Mouse (Mus musculus): Measurements from ENCODE around the gene Adam19. TPM values are rescaled to one million over a fixed set of nuclear protein-coding genes. Genes with fewer than 3 reads are reported as not detected.

Adam19 gene
- polyA plus RNA-seq, 1 experiment, result 17.6 TPM

- 24% methylated on average over 3 of the region's 3 CpGs for WGBS
- no peak overlapping the region for H3K4me3 ChIP-seq (replicated peaks; ENCODE audit: control insufficient read depth, low read depth, low read length)
- no peak for TF ChIP-seq CTCF (IDR thresholded peaks at IDR 0.05; ENCODE audit: control insufficient read depth, insufficient read depth, low read length)
- TF ChIP-seq POLR2A (IDR thresholded peaks at IDR 0.05; ENCODE audit: borderline replicate concordance, control insufficient read depth, low read depth, low read length), result no peak
- peaks cover 4% of the 10 kb centered on the region; the same call in 1 of the 2 replicates for H3K4me1 ChIP-seq (ENCODE audit: control insufficient read depth, insufficient read depth, low read length)
- peak overlapping the region; percentile 42; the same call in 1 of the 2 replicates for H3K27ac ChIP-seq (ENCODE audit: control insufficient read depth, insufficient read depth, low read depth, low read length, poor library complexity)
Measured at GRCm38 (mm10) chr11:46083405-46083804, 27.6 kb downstream of the Adam19 start.

- Histone ChIP-seq H3K4me3 (replicated peaks; ENCODE audit: control insufficient read depth, low read depth, low read length) (no peak overlapping the region), H3K4me1 (ENCODE audit: control insufficient read depth, insufficient read depth, low read length) (peaks cover 4% of the 10 kb centered on the region; the same call in 1 of the 2 replicates), H3K27ac (ENCODE audit: control insufficient read depth, insufficient read depth, low read depth, low read length, poor library complexity) (peak overlapping the region; percentile 40)
- TF ChIP-seq POLR2A (IDR thresholded peaks at IDR 0.05; ENCODE audit: borderline replicate concordance, control insufficient read depth, low read depth, low read length) (no peak), CTCF (IDR thresholded peaks at IDR 0.05; ENCODE audit: control insufficient read depth, insufficient read depth, low read length) (no peak)
- WGBS, result 62% methylated on average over 11 of the region's 11 CpGs
Measured at GRCm38 (mm10) chr11:46083835-46084444, 28.1 kb downstream of the Adam19 start.

DNA sequence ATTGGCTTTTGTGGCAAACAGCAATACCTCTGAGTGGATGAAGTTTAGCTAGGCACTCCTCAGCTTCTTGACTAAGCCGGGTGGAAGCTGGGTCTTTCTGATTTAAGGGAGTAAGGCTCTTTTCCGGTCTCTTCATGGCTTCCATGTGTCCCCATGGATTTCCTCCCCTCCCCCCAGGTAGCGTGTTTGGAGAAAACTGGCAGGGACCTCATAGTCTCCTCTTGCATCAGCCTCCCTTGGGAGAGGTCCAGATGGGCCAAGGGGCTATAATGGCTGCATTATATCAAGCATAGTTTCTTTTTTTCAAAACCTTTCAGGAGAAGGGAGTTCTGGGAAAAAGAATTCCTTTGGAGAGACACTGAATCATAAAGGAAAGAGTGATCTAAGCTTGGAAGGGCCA lies 28.8 kb downstream of the Adam19 start:
- 72% methylated on average over 3 of the region's 3 CpGs for WGBS
- Histone ChIP-seq H3K27ac (ENCODE audit: control insufficient read depth, insufficient read depth, low read depth, low read length, poor library complexity) (peak overlapping the region; percentile 40; the same call in 1 of the 2 replicates), H3K4me1 (ENCODE audit: control insufficient read depth, insufficient read depth, low read length) (peaks cover 6% of the 10 kb centered on the region; the same call in 1 of the 2 replicates), H3K4me3 (replicated peaks; ENCODE audit: control insufficient read depth, low read depth, low read length) (no peak overlapping the region)
- TF ChIP-seq CTCF (IDR thresholded peaks at IDR 0.05; ENCODE audit: control insufficient read depth, insufficient read depth, low read length) (no peak), POLR2A (IDR thresholded peaks at IDR 0.05; ENCODE audit: borderline replicate concordance, control insufficient read depth, low read depth, low read length) (no peak)

GRCm38 (mm10) chr11:46085398-46086163 lies 29.8 kb downstream of the Adam19 start:
- Histone ChIP-seq H3K27ac (ENCODE audit: control insufficient read depth, insufficient read depth, low read depth, low read length, poor library complexity) (no peak overlapping the region), H3K4me3 (replicated peaks; ENCODE audit: control insufficient read depth, low read depth, low read length) (no peak overlapping the region), H3K4me1 (ENCODE audit: control insufficient read depth, insufficient read depth, low read length) (peaks cover 7% of the 10 kb centered on the region; the same call in 1 of the 2 replicates)
- 70% methylated on average over 10 of the region's 10 CpGs for WGBS
- TF ChIP-seq POLR2A (IDR thresholded peaks at IDR 0.05; ENCODE audit: borderline replicate concordance, control insufficient read depth, low read depth, low read length), result no peak
- no peak for TF ChIP-seq CTCF (IDR thresholded peaks at IDR 0.05; ENCODE audit: control insufficient read depth, insufficient read depth, low read length)

DNA sequence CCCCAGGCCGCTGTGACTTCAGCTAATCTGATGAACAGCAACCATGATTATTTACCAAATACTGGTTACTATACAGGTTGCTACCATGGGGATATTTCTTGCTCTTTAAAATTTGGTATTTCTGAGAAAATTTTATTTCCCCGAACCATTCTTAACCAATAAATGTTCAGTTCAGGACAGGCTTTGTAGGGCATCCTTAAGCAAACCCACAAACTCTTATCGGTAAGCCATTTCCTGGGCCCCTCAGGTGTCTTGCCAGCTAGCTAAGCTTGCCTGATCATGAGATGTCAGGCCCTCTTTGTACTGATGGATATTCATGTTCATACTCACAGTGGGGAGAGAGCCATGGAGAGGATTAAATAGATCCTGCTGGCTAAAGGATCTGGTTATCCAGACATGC lies 30.7 kb downstream of the Adam19 start:
- Histone ChIP-seq H3K4me3 (replicated peaks; ENCODE audit: control insufficient read depth, low read depth, low read length) (no peak overlapping the region), H3K27ac (ENCODE audit: control insufficient read depth, insufficient read depth, low read depth, low read length, poor library complexity) (no peak overlapping the region), H3K4me1 (ENCODE audit: control insufficient read depth, insufficient read depth, low read length) (peaks cover 7% of the 10 kb centered on the region; the same call in 1 of the 2 replicates)
- WGBS, result 80% methylated on average over 3 of the region's 3 CpGs
- TF ChIP-seq POLR2A (IDR thresholded peaks at IDR 0.05; ENCODE audit: borderline replicate concordance, control insufficient read depth, low read depth, low read length), result no peak
- TF ChIP-seq CTCF (IDR thresholded peaks at IDR 0.05; ENCODE audit: control insufficient read depth, insufficient read depth, low read length), result no peak

GRCm38 (mm10) chr11:46089081-46089713 lies 33.4 kb downstream of the Adam19 start:
- TF ChIP-seq POLR2A (IDR thresholded peaks at IDR 0.05; ENCODE audit: borderline replicate concordance, control insufficient read depth, low read depth, low read length) (no peak), CTCF (IDR thresholded peaks at IDR 0.05; ENCODE audit: control insufficient read depth, insufficient read depth, low read length) (no peak)

GRCm38 (mm10) chr11:46090036-46090725 lies 34.4 kb downstream of the Adam19 start:
- no peak for TF ChIP-seq CTCF (IDR thresholded peaks at IDR 0.05; ENCODE audit: control insufficient read depth, insufficient read depth, low read length)
- TF ChIP-seq POLR2A (IDR thresholded peaks at IDR 0.05; ENCODE audit: borderline replicate concordance, control insufficient read depth, low read depth, low read length), result no peak
- peaks cover 3% of the 10 kb centered on the region; the same call in 1 of the 2 replicates for H3K4me1 ChIP-seq (ENCODE audit: control insufficient read depth, insufficient read depth, low read length)

More at GRCm38 (mm10) chr11:46089081-46089713, 33.4 kb downstream of the Adam19 start:
- H3K27ac ChIP-seq (ENCODE audit: control insufficient read depth, insufficient read depth, low read depth, low read length, poor library complexity), result no peak overlapping the region
- H3K4me1 ChIP-seq (ENCODE audit: control insufficient read depth, insufficient read depth, low read length), result peaks cover 6% of the 10 kb centered on the region; the same call in 1 of the 2 replicates
- 75% methylated on average over 4 of the region's 4 CpGs for WGBS
- no peak overlapping the region for H3K4me3 ChIP-seq (replicated peaks; ENCODE audit: control insufficient read depth, low read depth, low read length)

More at GRCm38 (mm10) chr11:46090036-46090725, 34.4 kb downstream of the Adam19 start:
- H3K4me3 ChIP-seq (replicated peaks; ENCODE audit: control insufficient read depth, low read depth, low read length), result no peak overlapping the region
- H3K27ac ChIP-seq (ENCODE audit: control insufficient read depth, insufficient read depth, low read depth, low read length, poor library complexity), result peak overlapping the region; percentile 10; the same call in 1 of the 2 replicates
- 59% methylated on average over 10 of the region's 10 CpGs for WGBS
